Mouse (Mus musculus) kidney, adult 2 months (tissue): ENCODE measurements around the gene Rasal2.

Experiments
- CTCF ChIP-seq: fragments of 200-500 bp; conservative IDR thresholded peaks from 2 replicates; pipeline ENCODE4 v1.5.1; 2011; ENCODE audit warnings: low read depth, mild to moderate bottlenecking, control low read depth, low read length, moderate library complexity, mixed read lengths; ENCODE audit not compliant: insufficient read depth, insufficient read length
- POLR2A ChIP-seq: fragments of 200-500 bp; IDR thresholded peaks from one replicate; pipeline ENCODE4 v1.6.1; 2011; ENCODE audit warnings: low read depth, low read length, control low read depth

- no peak for TF ChIP-seq POLR2A
- TF ChIP-seq CTCF: no peak
Observed at GRCm38 (mm10) chr1:157417414-157417813, 5.0 kb upstream of the Rasal2 start.
